Mouse (Mus musculus) gastrocnemius, adult 8-10 months (tissue): ENCODE data around the gene Mybpc1. TPM values are rescaled to one million over a fixed set of nuclear protein-coding genes. Genes with fewer than 3 reads are reported as not detected.
A peak's percentile ranks its signal among the peaks of the same experiment; 100 is the strongest.

Experiments
- DNase-seq, 2 experiments: peaks; one replicate each; pipeline ENCODE4 v3.0.0; 2022; ENCODE audit warnings: low spot score in 2 of 2
- total RNA-seq, 4 experiments: library from RNA; stranded (reverse); gene quantifications; 2 replicates each; pipeline ENCODE4 v1.2.4; 2022

The Mybpc1 gene
- total RNA-seq, result 100 to 1,000 TPM; 812 to 945 (median 865) TPM

DNA sequence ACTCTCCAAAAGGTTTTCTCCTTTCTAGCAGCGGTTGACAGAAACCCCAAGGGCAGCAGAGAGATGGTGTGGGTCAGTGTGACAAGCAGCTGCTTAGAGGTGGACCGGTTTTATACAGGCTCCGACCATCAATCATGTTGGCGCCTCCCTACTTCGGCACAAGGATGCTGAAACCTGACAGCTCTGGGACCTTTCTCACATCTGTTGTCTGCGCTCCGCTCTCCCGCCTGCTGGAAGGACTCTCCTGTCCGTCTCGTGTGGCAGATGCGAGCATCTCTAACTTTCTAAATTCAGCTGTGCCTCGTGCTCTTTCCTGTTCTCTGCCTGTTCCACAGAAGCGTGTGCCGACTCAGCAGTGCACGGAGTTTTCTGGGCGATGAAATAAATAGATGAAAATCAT, at the start of gene Mybpc1:
Mybpc1 (minus strand) TSS at position 210 of the 400 bp plus-strand sequence.
- DNase-seq, result peak; percentile 21 to 53

DNA sequence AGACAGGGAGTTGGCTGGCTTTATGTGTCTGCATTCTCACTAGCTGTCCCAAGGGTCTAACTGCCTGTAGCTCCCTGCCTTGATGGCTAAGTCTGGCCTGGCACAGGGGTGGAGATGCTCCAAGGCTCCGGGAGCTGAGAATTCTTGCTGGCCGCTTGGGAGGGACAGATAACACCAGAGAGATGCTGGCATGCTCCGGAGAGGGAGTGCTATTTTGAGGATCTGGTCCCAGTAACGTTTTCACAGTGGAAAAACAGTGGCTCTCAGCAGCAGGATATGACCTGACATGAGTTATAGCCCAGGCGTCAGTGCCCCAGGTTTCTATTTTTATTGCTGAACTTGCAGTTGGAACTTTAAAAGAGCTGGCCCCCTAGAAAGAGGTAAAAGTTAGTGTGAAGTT, 40.5 kb upstream of the Mybpc1 start:
- peak; percentile 45 to 62 for DNase-seq

GRCm38 (mm10) chr10:88631330-88631953, 26.5 kb upstream of the Mybpc1 start:
- no peak for DNase-seq

- DNase-seq, result no peak
Observed at GRCm38 (mm10) chr10:88630663-88631329, 25.8 kb upstream of the Mybpc1 start.

DNA sequence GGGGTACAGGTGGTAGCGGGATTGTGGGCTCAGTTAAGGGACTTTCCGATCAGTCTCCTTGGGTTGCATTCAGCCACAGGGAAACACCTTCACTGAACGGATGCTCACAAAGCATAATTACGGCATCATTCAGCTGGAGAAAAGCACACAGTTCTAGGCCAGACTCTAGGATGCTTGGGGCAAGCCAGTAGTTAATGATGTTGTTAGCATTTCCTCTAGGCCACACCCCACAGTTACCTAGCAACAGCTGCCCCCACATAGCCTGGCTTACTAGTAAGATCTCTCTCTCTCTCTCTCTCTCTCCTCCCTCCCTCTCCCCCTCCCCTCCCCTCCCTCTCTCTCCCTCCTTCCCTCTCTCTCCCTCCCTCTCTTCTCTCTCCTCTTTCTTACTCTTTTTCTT, 22.1 kb upstream of the Mybpc1 start:
- DNase-seq, result no peak

DNA sequence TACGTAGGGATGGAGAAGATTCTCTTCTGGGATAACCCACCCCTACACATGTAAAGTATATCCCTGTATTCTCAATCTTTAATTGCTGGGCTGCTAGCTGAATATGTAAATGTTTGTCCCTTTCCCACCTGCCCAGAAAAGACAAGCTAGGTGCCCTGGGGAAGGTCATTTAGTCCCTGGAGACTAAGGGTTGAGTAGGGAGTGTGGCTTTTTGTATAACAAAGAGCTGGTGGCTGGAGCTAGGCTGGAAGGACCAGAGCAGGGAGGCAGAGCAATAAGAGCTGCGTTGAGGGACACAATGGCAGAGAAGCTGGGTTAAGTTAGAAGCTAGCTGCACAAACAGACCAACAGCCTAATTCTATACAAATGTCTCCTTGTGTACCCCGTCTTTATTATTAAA, 21.2 kb upstream of the Mybpc1 start:
- no peak for DNase-seq

- no peak for DNase-seq
Observed at GRCm38 (mm10) chr10:88624300-88624699, 19.3 kb upstream of the Mybpc1 start.

DNA sequence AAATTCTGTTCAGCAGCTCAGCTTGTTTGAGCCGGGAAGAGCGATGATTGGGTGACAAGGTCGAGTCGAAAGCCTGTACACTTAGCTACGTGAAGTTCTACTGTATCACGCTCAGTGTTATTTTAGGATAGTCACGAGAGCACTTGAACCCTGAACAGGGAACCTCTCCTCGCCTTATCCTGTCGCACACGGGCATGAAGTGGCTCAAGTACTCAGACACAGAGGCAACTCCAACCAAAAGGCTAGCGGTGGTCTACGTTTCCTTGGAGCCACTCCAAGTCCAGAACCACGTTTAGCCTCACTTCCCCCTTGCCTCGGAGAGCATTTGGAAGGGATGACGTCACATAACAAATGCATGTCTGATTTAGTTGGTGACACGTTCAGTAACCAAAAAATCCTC, 17.7 kb upstream of the Mybpc1 start:
- DNase-seq, result no peak

- DNase-seq, result no peak
Observed at GRCm38 (mm10) chr10:88620809-88621208, 15.9 kb upstream of the Mybpc1 start.

- DNase-seq, result no peak
Observed at GRCm38 (mm10) chr10:88613051-88613450, 8.1 kb upstream of the Mybpc1 start.

DNA sequence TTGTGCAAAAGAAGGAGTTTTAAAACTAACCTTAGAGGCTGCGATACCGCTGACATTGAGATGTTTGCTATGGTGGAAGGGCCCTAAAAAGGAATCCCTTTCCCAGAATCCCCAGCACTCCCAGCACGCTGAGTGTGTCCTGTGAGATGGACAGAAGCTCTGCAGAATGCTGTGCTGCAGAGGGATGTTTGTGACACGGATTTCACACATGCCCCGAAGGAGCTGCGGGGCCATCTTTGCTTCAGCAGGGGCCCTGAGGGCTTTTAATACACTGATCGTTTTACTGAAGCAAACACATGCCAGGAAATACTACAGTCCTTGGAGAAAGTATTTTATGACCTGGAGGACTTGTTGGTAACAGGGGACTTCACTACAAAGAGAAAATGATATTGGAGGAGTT, 1.7 kb upstream of the Mybpc1 start:
- no peak for DNase-seq

- DNase-seq, result no peak
Observed at GRCm38 (mm10) chr10:88606065-88606464, 1.1 kb upstream of the Mybpc1 start.

DNA sequence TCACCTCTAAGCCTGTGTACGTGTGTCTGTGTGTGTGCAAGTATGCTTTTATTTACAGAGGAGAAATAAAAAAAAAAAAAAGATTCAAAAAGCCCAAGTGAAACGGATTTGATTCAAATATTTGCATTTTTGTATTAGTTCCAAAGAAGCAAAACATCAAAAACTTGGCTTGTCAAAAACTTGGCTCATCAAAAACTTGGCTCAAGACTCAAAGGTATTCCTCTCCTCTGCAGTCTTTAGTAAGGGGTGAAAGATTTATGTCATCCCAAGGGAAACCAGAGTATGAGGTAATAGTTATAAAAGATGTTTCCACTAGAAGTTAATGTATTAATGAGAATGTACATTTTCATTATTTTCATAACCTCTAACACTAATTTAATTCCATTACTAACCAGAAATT, 1.2 kb downstream of the Mybpc1 start:
- no peak for DNase-seq

GRCm38 (mm10) chr10:88603256-88603655, 1.7 kb downstream of the Mybpc1 start:
- DNase-seq, result no peak

GRCm38 (mm10) chr10:88600591-88600990, 4.4 kb downstream of the Mybpc1 start:
- no peak for DNase-seq

DNA sequence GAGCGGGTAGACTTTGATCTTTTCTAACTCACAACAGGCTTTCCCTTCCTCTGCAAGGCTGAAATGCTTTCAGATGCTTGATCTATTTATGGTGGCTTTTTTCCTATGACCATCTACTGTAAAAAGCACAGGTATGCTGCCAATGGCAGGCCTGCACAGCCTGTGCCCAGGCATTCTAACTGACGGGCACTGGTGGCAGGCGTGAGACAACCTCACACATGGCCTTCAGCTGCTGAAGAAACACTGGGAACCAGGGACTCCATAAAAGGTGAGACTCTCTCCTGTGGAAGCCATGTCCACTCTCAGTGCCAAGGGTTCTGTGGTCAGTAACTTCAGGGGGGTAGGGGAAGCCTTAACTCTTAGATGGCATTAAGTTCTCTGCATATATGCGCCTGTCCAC, 12.6 kb downstream of the Mybpc1 start:
- DNase-seq, result peak in 1 of 2 experiments; percentile 23

DNA sequence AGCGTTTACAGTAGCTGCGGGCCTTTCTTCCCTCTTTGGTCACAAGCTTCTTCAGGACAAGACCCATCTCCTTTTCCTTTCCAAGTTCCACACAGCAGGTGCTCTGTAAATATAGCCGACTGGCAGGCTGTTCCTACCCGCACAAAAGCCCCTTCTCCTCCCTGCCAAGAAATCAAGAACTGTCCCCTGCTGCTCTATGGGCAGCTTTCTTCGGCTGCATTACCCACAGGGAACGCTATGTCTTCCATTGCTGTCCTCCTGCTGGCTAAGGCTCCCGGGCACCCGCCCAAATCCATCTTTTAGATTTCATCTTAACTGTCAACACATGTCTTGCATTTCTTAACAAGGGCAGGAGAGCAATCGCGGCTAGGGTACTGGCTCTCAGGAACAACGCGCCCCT, 13.9 kb downstream of the Mybpc1 start:
- DNase-seq, result peak; percentile 81 to 83

GRCm38 (mm10) chr10:88584469-88584868, 20.5 kb downstream of the Mybpc1 start:
- no peak for DNase-seq

DNA sequence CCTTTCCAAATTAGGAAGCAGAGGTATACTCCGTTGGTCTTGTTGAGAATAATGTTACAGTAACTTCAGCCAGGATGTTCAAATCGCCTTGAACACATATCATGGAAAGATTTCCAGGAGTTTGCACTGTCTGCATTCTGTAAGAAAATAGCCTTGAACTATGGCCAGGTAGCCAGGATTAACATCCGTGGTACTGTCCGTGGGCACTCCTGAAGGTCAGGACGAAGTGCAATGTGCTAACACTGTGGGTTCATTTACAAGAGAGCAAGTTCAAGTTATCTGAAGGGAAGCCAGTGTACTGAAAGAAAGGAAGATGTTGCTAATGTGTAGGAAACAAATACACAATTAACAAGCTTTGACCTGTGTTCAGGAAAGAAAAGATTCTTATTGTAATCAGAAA, 24.2 kb downstream of the Mybpc1 start:
- DNase-seq, result no peak

DNA sequence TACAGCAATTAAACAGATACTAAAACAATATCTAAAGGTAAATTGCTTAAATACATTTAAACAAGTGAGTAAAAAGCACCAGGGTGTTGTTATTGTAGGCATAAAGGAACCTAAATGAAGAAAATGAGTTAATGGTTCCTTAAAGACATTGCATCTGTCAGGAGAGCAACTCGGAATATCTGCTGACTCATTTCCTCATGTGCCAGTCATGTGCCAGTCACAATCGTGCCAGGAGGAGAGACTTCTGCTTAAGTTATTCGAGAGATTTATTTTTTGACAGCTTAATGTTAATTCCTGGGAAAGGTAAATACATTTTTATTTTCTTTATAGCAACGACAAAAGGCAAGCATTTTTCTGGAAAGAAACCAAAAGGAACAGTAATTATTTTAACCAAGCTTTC, 26.3 kb downstream of the Mybpc1 start:
- DNase-seq, result no peak

GRCm38 (mm10) chr10:88574115-88574635, 30.8 kb downstream of the Mybpc1 start:
- DNase-seq, result no peak

DNA sequence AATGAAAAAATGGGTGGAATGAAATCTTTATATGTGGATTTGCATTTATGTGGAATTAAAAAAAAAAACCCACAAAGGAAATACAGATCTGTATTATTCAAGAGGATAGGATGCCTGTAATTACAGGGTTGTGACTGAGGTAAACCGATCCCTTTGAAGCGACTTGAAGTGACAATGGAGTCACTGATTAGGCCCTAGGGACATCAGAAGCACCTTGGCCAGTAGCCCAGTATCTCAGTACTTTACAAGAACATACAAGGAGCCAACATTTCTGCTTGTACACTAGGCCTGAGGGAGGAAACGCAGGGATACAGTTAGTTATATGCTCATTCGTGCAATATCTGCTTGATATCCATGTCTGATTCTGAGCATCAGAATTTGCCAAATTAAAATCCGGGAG, 32.8 kb downstream of the Mybpc1 start:
- no peak for DNase-seq

- no peak for DNase-seq
Observed at GRCm38 (mm10) chr10:88557046-88557445, 47.9 kb downstream of the Mybpc1 start.
